Mouse (Mus musculus) CD4-positive, CD25-positive, alpha-beta regulatory T cell, adult 2 months (primary cell): Measurements from ENCODE around the gene Afap1l2.

Source experiments
- DNase-seq: peaks from one replicate; pipeline ENCODE4 v3.0.0-alpha.2; 2012; ENCODE audit warnings: low read depth, low spot score

The Afap1l2 gene

GRCm38 (mm10) chr19:56939826-56940225 is 68.2 kb downstream of the Afap1l2 start:
- no peak for DNase-seq

- no peak for DNase-seq
These were observed 70.1 kb downstream of the Afap1l2 start for GRCm38 (mm10) chr19:56937911-56938310.

DNA sequence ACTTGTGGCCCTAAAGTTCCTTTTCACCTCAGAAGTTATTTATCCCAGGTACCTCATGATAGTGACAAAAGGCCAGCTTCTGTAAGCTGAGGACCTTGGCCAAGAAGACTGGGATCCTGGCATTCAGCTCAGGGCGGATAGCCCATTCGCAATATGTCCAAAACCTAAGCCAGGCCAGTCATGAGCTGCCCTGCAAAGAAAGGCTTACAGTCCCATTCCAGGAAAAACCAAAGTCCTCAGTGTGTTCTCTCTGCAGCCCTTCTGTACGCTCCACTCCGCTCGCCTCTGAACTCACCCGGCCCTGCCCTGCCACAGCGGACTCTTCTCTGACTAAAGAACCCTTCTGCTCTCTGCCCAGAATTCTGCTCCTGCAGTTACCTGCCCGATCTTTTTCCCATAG is 71.8 kb downstream of the Afap1l2 start:
- no peak for DNase-seq

- no peak for DNase-seq
These were observed 72.3 kb downstream of the Afap1l2 start for GRCm38 (mm10) chr19:56935777-56936176.

- DNase-seq, result no peak
These were observed 72.9 kb downstream of the Afap1l2 start for GRCm38 (mm10) chr19:56935111-56935510.

- no peak for DNase-seq
These were observed 74.2 kb downstream of the Afap1l2 start for GRCm38 (mm10) chr19:56933800-56934199.

DNA sequence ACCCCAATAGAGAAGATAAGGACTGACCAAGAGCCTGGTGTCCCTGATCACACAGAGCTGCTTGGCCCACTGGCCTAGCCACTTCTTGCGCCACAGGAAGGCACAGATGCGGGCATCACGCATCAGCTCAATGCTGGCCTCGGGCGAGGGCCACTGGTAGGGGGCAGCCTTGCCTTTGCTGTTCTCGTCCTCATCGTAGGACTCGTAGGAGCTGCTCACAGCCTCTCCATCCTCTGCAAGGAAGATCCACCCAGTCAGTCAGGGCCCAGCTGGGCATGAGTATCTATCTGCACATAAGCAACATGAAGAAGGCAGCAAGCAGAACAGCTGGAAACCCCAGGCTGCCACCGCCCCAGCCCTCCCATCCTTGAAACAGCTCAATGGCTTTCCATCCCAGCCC is 78.0 kb downstream of the Afap1l2 start:
- DNase-seq, result no peak

GRCm38 (mm10) chr19:56929392-56929791 is 78.6 kb downstream of the Afap1l2 start:
- no peak for DNase-seq

- DNase-seq, result no peak
These were observed 86.3 kb downstream of the Afap1l2 start for GRCm38 (mm10) chr19:56921744-56922143.

- no peak for DNase-seq
These were observed 87.8 kb downstream of the Afap1l2 start for GRCm38 (mm10) chr19:56920232-56920631.

DNA sequence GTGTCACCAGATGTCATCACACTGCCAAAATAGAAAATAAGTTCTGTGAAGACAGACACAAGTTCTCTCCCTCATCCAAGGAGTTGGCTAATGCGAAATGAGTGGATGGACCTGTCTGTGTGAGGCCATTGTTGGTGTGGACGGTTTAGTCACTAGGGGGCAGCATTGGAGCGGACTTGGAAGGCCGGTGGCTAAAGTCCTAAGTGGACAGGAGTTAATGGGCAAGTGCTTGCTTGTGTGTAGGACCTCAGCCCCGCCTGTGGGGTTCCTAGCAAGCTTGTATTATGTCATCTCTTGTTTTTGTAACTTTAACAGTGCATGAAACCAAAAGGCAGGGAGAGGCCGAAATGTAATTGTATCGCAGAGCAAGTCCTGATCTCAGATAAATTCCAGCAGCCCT is 88.4 kb downstream of the Afap1l2 start:
- peak; percentile 68 for DNase-seq

- no peak for DNase-seq
These were observed 92.9 kb downstream of the Afap1l2 start for GRCm38 (mm10) chr19:56915084-56915483.

DNA sequence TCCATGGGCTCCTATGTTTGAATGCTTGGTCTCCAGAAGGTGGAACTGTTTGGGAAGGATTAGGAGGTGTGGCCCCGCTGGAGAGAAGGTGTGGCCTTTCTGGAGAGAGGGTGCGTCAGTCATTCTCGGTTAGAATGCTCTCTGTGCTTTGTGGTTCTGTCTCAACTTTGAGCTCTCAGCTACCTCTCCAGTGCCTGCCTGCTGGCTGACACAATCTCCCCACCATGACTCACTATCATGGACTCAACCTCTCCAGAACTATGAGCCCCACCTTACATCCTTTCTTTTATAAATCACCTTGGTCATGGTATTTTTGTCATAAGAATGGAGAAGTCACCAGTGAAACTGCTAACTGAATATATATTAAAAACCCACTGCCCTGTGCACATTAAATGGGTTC is 93.4 kb downstream of the Afap1l2 start:
- no peak for DNase-seq

DNA sequence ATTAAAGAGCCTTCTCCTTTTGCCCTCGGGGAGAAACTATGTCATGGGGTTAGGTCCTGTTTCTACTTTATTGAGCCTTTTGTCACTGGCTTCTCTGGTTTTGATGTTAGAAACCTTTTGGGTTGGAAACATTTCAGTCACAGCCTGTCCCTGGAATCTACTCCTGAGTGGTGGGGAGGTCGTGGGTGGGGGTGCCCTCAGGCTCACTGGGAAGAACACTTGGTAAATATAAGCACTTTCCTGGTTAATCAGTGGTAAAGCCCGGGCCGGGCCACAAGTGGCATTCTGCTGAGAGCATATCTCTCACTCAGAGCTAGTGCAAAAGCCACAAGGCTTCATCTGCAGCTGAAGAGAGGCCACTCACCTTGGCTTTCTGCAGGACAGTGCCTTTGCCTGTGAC is 94.3 kb downstream of the Afap1l2 start:
- no peak for DNase-seq

DNA sequence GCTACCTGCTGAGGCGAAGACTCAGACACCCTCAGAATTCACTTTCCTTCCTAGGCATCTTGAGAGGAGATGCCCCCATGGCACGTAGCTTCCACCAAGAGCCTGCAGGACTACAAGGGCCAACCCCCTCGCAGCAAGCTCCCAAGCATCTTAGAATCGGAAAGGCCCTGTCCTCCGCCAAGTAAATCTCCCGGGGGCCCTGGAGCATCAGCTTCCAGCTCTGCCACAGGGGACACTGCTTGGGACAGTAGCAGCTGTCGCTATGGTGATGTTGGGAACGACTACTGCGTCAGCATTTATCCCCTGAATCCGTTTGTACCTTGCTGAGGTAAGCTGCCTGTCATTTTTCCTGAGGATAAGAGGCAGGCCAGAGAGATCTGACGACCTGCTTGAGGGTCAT is 97.5 kb downstream of the Afap1l2 start:
- no peak for DNase-seq

DNA sequence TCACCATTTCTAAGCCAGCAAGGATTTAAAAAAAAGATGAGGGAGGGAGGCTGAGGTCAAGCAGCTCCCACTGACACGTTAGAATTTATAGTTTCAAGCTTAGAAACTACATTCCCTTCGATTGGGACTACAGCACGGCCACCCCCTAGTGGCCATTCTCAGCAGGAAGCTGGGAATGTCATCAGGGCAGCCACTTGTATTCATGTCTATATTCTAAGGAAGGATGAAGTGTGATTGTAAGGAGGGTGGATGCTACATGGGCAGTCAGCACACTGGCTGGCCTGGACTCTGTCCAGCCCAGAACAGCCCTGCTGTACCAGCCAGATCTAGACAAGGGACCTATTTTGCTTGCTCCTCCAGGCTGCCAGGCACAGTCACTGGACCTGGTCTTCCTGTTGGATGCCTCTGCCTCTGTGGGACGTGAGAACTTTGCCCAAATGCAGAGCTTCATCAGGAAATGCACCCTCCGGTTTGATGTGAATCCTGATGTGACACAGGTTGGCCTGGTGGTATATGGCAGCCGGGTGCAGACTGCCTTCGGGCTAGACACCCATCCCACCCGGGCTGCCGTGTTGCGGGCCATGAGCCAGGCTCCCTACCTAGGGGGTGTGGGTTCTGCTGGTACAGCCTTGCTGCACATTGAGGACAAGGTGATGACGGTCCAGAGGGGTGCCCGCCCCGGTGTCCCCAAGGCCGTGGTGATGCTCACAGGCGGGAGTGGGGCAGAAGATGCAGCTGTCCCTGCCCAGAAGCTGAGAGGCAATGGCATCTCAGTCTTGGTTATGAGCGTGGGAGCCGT is 99.4 kb downstream of the Afap1l2 start:
- peak; percentile 48 for DNase-seq

DNA sequence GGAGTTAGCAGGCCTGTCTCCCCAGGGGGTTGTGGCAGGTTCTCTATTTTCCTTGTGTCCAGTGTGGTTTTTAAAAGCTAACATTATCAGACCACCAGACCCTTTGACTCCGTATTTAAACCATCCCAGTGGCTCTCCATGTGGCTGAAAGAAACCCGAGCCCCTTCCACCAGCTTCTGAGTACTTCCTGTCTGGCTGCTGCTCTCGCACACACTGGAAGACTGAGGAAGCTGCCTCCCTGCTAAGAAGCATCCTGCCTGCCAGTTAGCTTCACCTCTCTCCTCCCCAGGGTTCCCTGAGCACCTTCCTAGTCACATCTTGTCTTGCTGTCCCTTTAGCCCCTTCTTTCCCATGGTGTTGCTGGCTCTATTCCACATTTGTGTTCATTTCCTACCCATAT is 100.2 kb downstream of the Afap1l2 start:
- DNase-seq, result no peak

- DNase-seq, result no peak
These were observed 102.6 kb downstream of the Afap1l2 start for GRCm38 (mm10) chr19:56905395-56905794.

GRCm38 (mm10) chr19:56904095-56904494 is 103.9 kb downstream of the Afap1l2 start:
- DNase-seq, result no peak

- no peak for DNase-seq
These were observed 110.4 kb downstream of the Afap1l2 start for GRCm38 (mm10) chr19:56897654-56898053.

- no peak for DNase-seq
These were observed 114.7 kb downstream of the Afap1l2 start for GRCm38 (mm10) chr19:56893326-56893725.

- DNase-seq, result no peak
These were observed 115.4 kb downstream of the Afap1l2 start for GRCm38 (mm10) chr19:56892586-56892985.

GRCm38 (mm10) chr19:56891438-56891837 is 116.6 kb downstream of the Afap1l2 start:
- DNase-seq, result no peak

- DNase-seq, result no peak
These were observed 119.4 kb downstream of the Afap1l2 start for GRCm38 (mm10) chr19:56888654-56889053.
